Mouse (Mus musculus): Measurements from ENCODE around the gene Tbc1d24.

- TF ChIP-seq CTCF (IDR thresholded peaks at IDR 0.05; ENCODE audit: control insufficient read depth, insufficient read depth, insufficient read length) (no peak), MAX (IDR thresholded peaks at IDR 0.05) (no peak), MYOD1 (IDR thresholded peaks at IDR 0.05; ENCODE audit: control insufficient read depth, insufficient read length, low read depth) (no peak), MYOG (IDR thresholded peaks at IDR 0.05; ENCODE audit: control insufficient read depth, extremely low read depth, insufficient read length) (no peak), CEBPB (IDR thresholded peaks at IDR 0.05; ENCODE audit: low read depth) (no peak)
Measured at GRCm38 (mm10) chr17:24195349-24195748, 10.0 kb downstream of the Tbc1d24 start.

All from C2C12 (cell line).